Mouse (Mus musculus): ENCODE measurements at regions not wholly inside any gene's neighbourhood (a gene's known extent, or its start where the extent isn't known, plus 50 kb on each side); places are given as distances from the start of the nearest gene placed in this dataset.

DNA sequence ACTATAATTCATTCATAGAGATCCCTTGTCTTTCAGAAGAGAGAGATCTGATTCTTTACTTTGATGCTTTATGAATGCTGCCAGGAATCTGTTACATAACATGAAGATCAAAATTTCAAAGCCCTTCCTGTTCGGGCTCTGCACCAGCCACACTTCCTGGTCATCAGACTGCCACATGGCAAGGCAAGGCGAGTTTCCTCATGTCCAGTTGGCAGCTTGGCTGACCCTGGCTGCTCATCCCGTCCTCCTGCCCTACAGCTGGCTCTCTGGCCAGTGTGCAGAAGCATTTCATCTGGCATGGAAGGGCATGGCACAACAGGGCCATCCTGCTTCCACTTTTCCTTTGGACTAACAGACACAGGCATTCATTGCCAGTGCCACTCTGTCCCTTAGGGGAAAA, 292.2 kb upstream of the Slc24a5 start:
- peak; percentile 81 for DNase-seq (ENCODE audit: inconsistent ontology term)

DNA sequence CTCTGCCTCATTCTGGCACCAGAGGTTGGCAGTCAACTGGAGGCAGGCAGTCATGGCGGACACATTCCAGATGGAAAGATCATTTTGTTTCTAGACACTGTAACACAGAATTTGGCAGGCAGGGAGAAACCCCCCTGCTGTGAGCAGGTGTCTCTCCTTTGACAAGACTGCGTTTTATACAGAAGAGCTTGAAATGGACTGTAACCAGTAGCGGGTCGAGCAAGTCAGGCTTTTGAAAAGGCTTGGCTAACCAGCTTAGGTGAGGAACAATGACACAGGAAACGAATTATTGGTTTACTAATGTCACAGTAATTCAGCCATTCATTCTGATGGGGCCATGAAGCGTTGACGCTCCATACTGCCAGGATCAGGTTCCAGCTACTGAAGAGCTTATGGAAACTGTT, 275.3 kb upstream of the Slc24a5 start:
- DNase-seq (ENCODE audit: inconsistent ontology term): peak; percentile 93

DNA sequence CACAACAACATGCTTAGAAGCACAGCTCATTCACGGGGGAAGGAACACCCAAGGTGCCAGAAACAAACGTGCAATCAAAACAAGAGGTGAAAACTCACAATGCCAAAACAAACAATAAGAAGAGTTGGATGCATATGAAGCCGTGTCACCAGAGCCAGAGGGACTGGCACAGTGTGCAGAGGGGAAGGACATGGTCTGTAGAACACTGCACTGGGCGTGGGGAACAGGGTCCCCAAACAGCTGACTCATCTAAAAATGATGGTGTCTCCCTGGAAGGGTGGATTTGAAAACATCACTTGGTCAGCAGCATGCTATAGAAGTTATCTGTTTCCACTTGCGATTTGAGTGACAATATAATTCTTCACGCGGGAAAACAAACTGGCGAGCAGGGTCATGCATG, 256.2 kb upstream of the Slc24a5 start:
- DNase-seq (ENCODE audit: inconsistent ontology term): no peak

DNA sequence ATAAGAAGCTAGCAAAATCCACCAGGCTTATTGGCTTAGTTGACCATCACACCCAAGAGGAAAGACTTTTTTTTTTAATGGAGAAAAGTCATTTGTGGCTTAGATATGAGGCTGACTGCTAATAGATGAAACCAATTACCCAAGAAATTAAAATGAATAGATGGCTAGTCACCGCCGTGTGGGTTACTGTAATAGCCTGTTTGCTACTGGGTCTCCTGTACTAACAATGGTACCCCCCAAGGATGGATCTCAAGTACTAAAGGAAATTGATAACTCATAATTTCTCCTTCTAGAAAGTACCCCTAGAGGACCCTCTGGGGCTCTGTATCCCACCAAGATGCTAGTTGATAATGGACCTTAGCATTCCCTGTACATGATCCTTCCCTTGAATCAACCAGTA, 251.1 kb upstream of the Slc24a5 start:
- DNase-seq (ENCODE audit: inconsistent ontology term): no peak

DNA sequence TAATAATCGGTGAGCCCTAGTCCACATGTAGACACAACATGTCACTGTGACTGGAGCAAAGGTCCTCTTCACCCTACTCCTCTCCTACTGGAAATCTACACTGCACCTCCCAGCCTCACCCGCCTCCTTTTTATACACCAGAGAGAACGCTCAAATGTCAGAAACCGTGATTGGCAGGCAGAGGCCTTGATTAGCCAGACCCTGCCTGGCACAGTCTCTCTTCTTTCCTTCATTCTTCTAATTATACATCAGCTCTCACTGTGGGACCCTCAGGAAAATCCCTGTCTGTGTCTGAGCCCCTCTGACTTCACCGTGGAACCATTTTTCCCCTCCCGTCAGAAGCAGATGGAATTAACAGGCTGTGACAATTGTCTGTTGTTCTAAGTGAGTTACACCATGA, 248.1 kb upstream of the Slc24a5 start:
- no peak for DNase-seq (ENCODE audit: inconsistent ontology term)

DNA sequence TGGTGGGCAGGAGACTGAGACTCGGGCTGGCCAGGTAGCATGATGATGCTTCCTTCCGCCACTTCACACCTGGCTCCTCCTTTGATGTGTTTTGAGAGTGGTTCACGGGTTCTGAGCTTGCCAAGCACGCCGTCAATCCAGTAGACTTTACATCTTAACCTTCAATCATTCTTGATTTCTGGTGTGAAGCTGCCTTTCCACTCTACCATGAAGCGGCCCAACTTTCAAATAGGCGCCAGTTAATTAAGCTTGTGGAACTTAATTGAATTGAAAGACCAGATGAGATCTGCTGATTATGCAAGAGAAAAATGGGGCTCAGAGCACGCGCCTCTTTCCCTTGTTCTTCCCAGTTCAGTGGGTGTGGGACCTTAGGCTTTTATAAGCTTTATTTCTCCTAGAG, 247.1 kb upstream of the Slc24a5 start:
- no peak for DNase-seq (ENCODE audit: inconsistent ontology term)

DNA sequence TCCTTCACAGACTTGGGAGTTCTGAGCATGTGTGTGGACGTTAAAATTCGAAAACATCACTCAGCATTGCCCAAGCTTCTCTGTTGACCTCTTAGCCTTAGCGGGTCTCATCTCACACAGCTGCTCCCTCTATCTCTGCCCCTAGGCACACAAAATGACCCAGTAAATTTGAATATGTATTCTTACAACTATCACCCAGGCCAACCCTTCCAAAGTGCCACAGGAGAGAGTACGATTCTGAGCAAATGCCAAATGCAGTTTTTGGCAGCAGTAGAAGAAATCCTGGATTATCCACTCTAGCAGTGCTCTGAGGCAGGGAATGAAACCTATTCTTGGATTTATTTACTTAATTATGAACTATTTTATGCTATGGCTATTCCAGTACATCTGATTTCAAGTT, 246.6 kb upstream of the Slc24a5 start:
- DNase-seq (ENCODE audit: inconsistent ontology term): no peak

DNA sequence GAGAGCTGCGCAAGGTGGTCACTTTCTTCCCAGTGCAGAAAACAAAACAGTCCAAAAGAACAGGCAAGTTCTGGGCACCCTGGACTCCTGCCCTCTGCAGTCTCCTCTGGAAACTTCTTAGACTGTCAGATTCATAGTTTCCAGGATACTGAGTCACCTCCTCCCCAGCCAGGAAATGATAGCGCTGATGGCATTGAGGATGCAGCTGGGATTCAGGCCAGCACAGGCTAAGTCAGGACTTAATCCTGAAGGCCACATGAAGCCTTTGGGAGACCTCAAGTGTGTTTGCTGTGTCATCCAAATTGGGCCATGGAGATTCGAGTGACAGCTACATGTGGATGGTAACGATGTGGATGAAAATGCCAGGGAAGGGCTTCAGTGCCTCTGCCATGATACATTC, 219.1 kb upstream of the Slc24a5 start:
- peak; percentile 53 for DNase-seq (ENCODE audit: inconsistent ontology term)

DNA sequence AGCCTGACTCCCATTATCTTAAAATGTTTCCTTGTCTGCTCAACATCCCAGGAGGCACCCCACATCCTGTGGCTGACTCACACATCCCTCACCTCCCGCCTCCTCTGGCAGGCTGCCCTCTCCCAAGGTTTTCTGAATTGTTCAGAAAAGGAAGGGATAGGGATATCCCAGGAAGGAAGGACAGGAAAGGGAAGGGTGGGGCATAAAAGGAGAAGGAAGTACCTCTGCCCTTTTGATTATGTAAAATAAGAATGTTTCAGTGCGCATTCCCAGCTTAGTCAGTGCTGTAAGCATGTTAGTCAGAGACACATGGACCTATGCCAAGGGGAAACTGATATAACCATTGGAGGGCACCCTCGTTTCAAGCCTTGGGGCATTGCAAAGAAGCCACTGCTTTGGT, 209.4 kb upstream of the Slc24a5 start:
- DNase-seq (ENCODE audit: inconsistent ontology term): peak; percentile 88

DNA sequence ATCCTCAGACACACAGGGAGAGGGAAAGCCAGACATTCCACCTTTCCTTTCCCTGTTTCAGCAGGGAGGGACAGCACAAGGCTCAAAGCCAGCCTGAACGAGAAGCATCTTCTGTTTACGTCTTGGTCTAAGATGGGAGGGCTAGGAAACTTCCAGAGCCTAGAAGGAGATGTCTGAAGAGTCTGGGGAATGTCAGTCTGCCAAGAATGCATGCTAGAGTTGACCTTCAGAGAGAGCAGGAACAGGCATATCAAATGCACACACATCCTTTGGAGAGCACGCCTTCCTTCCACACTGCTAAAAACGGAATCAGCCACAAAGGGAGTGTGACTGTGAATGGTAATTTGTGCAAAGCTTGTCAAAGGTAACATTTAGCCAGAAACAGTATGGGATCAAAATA, 179.7 kb upstream of the Slc24a5 start:
- DNase-seq (ENCODE audit: inconsistent ontology term): no peak

DNA sequence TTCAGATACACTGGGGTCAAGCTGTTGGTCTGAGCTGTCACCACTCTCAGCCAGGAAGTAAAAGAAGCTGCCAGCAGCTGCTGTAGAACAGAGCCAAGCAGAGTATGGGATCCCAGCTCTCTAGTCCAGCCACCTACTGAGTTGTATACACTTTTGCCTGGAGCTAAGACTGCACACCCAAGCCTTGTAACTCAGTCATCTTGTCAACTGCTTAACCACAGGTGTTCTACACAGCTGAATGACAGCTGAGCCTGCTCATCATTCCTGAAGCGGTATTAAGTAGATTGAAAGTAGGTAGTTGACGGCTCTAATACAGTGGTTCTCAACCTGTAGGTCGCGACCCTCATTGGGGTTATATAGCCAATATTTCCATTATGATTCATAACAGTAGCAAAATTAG, 172.9 kb upstream of the Slc24a5 start:
- no peak for DNase-seq (ENCODE audit: inconsistent ontology term)

DNA sequence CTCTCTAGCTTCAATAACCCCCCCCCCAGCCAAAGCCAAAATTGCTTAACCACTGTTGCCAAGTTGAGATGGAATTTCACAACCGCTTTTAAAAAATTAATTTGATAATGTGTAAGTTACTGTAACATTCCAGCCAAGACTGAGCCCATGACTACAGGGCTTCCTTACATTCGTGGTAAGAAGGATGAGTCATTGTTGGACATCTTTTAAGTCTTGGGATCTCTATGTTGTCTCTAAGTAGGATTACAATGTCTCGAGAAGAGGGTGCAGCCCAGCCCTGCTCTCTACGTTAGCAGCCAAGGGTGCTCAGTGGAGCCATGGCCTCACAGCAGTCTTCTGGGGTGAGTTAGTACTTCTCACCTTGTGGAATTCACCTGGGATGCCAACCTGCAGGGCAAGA, 164.4 kb upstream of the Slc24a5 start:
- no peak for DNase-seq (ENCODE audit: inconsistent ontology term)

DNA sequence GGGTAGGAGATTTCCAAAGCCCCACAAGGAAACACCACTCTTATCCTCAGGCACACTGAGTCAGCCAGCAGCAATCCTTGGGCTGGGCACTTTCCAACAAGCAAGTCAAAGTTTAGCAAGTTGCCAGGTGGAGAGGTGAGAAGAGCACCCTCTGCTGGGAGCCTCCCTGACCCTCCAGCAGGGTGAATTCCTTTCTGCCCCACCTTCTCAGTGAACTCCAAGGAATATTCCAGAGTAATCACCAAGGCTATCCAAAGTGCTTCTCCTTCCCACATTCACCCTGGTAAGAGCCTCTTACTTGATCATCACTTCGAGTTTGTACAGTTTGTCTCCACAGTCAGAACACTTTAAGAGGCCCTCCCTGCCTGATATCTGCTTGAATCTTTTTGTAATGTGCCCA, 162.8 kb upstream of the Slc24a5 start:
- DNase-seq (ENCODE audit: inconsistent ontology term): no peak

DNA sequence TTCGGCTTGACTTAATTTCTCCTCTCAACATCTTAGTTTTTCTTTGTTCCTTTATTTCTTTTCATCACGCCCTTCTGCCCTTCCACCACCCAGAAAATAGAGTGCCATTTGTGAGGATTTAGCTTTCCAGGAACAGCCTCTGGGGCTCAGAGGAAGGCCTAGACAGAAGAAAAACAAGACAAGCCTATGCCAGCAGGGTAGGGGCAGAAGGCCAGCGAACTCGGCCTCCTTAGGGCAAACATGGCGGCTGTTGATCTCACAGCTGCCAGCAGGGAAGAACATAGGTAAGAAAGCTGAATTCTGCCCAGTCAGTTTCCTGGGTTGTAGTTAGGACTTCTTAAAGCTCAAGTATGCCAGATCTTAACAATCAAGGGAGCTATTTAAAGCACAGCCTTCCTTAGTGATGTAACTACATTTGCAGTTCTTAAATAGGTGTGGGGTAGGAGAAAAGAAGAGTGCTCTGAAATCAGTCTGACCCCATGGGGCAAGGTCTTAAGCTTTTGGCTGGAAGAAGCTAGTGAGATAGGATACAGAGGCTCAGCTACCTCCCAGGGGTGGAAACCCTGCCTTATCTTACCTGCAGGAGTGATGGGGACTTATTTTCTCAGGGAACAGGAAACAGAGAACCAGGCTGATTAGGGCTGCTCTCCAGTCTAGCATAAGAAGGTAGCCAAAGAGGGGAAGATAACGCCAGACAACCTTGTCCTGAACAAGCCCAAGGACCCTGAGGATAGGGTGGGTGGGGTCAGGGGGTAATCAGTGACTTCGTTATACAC, 148.8 kb upstream of the Slc24a5 start:
- DNase-seq (ENCODE audit: inconsistent ontology term): no peak

DNA sequence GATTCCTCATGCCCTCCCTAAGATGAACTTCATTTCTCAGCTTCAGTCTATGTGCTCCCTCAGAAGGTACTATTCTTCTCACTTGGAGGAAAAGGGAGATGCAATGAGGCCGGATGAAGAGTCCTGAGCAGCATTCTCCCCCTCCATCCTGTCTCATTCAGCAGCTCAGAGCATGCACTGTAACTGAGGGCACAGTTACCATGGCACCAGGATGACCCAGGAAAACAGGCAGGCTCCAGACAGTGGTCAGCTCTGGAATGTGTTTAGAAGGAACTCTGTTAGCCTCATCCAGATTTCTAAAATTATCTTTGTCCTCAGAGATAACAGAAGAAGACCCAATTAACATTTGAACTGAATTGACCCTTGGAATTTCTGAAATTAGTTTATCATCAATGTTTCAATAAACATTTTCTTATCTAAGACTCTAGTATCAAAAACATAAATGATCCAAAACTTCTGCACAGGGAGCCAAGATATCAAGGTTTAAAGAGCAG, 148.1 kb upstream of the Slc24a5 start:
- DNase-seq (ENCODE audit: inconsistent ontology term): peak; percentile 70

DNA sequence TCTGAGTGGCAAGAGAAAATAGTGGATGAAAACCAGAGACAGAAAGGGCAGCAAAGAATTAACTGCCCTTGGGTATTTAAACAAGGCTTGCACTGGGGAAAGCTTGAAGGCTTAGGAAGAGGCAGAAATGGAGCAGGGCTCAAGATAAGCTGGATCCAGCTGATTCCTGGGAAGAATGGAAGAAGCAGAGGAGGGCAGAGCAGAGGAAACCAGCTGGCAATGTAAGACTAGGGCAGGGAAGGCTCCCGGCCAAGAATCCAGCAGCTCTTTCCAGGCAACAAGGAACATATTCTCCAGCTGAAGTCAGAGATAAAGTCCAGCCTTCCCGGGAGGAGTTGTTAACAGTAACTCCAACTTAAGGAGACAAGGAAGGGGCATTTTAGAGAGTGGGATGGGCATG, 147.7 kb upstream of the Slc24a5 start:
- no peak for DNase-seq (ENCODE audit: inconsistent ontology term)

DNA sequence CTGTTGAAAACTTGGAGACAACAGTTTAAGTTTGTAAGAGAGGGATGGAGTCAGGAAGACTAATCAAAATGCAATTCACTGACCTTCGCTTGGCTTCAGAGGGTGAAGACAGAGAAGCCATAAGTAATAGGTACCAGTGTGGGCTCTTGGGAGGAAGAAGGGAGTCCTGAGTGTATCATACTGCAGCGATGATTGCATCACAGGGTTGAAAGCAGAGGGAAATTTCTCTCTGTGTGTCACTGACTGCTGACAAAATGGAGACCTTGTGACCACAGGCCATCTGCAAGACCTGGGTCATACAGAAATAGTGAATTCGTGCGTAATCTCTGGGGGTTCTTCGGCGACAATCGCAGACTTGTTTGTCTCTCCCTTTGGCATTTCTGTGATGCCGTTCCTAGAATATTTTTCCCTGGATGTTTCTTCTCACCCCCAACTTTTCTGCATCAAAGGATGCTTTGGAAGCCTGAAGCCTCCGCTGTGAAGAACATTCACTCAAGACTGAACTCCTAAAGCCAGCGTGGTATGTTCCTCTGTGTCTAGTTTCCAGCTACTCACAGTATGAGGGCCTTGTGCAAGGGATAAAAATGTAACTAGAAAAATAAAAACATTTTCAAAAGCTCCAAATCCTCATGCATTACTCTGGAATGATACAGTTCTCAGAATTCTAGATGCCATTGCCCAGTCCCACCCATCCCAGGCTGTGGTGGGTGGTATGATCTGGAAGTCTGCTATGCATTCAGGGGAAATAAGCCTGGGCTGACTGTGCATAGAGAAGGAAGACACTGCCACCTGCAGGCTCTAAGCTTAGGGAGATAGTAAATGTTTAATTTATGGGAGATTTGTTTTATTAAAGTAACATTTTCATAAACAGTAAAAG, 139.8 kb upstream of the Slc24a5 start:
- DNase-seq (ENCODE audit: inconsistent ontology term): peak; percentile 70

DNA sequence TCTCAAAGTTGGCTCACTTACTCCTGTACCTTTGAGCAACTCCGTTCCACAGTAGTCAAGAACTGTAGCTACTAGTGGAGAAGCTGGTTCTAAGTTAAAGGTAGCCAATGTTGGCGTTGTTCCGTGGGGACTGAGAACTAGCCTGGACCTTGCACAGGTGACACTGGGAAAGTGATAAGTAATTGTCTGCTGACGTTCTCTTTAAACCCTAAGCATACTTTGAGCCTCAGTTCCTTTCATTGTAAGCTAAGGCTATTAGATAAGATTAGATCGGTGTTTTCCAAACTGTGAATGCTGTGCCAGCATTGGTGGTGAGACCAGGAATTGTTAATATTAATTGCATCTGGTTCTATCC, 139.2 kb upstream of the Slc24a5 start:
- DNase-seq (ENCODE audit: inconsistent ontology term): no peak

DNA sequence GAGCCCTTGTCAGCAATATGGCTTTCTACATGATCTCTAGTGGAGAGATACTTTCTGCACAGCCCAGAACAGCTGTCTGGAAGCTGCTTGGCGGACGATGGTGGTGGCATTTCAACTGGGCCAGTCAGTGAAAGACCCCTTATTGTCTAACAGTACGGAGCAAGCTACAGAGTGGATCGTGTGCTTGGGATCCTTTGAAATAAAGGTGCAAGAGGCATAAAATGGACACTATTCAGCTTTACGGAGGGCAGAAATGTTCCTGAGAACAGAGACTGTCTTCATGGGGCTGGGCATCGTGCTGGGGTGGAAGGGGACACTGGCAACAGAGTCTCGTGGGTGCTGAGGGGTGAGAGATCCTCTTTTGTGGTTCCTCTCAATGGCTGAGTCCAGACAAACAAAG, 137.2 kb upstream of the Slc24a5 start:
- DNase-seq (ENCODE audit: inconsistent ontology term): no peak

DNA sequence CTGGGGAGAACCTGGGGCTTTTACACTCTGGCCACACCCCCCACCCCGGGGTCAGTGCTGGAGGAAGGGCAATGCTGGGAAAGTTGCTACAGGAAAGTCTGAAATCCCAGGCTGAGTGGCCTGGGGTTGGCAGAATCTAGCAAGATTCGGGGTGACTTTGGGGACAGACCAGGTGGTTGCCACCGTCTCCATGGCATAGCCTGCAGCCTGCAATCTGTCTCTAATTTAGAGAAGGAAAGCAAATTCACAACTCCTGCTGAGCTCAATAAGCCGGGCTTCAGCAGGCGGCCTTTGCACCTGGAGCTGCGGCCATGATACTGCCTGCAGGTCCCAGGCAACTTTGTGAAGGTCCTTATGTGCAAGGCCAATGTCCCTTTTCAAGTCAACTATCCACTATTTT, 135.4 kb upstream of the Slc24a5 start:
- no peak for DNase-seq (ENCODE audit: inconsistent ontology term)

DNA sequence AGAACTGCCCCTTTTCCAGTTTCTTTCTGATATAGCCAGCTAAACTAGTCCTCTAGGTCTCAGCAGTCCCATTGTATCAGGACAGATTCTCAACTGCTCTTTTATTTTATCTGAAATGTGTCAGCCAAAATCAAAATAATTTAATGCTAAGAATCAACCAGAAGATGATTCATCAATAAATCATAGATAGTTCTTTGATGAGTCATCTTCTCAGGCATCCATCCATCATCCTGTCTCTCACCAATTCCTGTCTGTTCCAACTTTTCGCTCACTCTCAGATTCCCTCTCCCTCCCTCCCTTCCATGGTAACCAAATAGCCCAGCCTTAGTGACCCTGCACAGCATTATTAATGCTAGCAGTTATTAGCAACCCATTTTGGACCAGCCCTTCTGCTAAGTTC, 134.0 kb upstream of the Slc24a5 start:
- DNase-seq (ENCODE audit: inconsistent ontology term): peak; percentile 57

DNA sequence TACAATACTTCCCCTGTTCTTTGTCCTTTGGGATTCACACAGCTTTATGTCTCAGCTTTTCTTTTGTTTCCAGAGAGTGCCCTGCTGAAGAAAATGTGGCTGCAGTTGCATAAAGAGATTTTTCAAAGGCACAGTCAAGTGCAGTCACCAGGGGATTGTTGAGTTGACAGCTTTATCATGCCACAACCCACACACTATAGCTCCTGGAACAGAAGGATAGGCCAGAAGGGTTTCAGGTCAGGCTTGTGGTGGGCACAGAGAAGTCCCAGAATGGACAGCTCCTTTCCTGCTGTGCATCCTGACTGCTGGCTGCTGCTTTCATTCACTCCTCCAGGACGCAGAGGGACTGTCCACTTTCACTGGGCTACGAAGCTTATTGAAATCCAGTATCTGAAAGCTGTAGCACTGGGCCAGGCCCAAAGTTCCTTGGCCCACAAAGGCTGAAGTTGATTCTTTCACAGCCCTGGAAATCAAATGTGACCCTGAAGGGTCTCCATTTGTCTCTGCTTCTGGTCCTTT, 119.6 kb upstream of the Slc24a5 start:
- DNase-seq (ENCODE audit: inconsistent ontology term): no peak

DNA sequence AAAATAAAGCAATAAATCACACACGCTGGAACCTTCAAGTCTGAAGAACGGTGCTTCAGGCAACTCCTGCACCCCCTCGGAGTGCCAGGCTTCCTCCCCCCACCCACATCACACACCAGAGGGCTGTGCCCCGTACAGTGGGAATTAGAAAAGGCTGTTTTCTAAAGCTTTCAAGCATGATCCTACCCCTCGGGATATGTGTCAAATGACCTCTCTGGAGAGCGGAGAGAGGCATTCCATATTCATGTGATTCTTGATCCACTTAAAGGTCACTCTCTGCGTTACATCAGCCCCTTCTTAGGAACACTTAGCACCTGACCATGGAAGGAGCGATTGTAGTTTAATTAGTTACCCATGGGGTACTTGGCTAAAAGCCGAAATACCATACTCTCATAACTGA, 119.1 kb upstream of the Slc24a5 start:
- no peak for DNase-seq (ENCODE audit: inconsistent ontology term)

Data from Muller cell, postnatal 12 days (primary cell).